Mouse (Mus musculus): ENCODE measurements around the gene Lcorl. TPM values are rescaled to one million over a fixed set of nuclear protein-coding genes. Genes with fewer than 3 reads are reported as not detected.

The Lcorl gene
- total RNA-seq (2021) = 10 to 100 TPM; 37.0 to 39.8 TPM
- long read RNA-seq, experiment 1, full-length matches to known transcripts = 6 of 7 reads
- long read RNA-seq, experiment 1, partial matches to known transcripts = 0 of 7 reads
- long read RNA-seq, experiment 1, other reads (novel, unspliced or antisense) = 1 of 7 reads
- long read RNA-seq, experiment 2, full-length matches to known transcripts = 8 of 12 reads
- long read RNA-seq, experiment 2, partial matches to known transcripts = 0 of 12 reads
- long read RNA-seq, experiment 2, other reads (novel, unspliced or antisense) = 4 of 12 reads

DNA sequence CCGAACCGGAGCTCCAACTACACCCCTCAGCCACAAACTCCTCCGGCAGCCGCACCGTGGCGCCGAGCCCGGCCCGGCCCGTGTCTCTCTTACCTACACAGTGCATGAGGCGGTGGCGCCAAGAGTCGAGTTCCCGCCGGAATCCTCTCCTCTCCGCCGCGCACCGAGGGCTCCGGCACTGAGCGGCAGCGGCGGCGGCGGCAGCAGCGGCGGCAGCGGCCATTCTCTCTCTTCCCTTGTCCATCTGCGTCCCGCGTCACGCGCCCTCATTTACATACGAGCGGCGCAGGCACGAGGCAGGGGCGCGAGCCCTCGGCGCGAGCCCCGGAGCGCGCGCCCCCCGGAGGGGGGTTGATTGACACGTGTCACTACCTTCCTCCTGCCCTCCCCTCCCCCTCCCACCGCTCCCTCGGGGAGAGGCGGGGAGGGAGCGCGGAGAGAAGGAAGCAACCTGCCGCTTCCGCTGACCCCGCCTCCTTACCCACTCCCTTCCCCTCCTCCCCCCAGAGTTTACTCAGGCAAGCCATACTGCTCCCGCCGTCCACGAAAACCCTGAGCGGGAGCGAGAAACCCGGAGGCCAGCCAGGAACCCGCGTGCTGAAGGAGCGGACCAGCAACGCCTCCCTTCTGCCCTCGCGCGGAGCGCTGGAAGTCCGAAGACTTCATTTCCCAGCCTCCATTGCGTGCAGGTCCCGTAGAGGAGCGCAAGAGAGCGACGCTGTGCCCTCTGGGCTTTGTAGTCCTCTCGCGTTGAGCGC is at the start of gene Lcorl:
TSS of gene Lcorl (minus strand) at position 362 of the 758 bp plus-strand sequence.
- DNase-seq (ENCODE audit: low spot score in 2 of 2) = peak; percentile 95 to 96

DNA sequence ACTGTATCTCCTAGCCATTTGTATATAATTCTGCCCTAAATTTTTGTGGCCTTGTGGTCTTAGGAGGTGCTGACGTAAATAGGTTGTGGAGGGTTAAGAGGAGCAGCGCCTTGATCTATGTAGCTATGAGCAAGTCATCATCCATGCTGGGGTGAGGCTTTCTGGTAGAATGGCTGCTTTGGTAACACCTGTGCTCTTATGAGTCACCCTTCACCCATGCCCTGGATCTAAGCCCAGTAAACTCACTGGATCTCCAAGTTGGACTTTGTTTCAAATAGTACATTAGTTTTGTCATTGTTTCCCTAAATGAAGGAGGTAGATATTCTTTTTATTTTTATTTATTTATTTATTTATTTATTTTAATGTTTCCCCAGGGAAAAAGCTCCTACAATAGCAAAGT is 47.3 kb upstream of the Lcorl start:
- no peak for DNase-seq (ENCODE audit: low spot score in 2 of 2)

DNA sequence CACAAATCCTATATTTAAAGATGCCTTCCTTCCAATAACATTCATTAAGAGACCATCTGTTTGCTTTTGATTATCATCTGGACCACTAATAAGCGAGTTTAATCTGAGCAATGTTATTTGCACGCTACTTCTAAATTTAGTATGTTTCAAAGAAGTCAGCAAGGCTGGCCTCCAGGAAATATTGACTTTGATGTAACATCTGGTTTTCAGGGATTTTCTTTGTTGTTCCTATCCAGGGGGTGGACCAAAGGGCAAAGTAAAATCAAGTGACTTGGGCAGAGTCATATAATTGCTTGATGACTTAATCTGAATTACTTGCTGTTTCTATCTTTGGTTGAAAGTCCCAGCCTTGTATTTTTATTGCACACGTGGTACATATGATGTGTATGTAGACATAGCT is 45.8 kb upstream of the Lcorl start:
- DNase-seq (ENCODE audit: low spot score in 2 of 2) = no peak

DNA sequence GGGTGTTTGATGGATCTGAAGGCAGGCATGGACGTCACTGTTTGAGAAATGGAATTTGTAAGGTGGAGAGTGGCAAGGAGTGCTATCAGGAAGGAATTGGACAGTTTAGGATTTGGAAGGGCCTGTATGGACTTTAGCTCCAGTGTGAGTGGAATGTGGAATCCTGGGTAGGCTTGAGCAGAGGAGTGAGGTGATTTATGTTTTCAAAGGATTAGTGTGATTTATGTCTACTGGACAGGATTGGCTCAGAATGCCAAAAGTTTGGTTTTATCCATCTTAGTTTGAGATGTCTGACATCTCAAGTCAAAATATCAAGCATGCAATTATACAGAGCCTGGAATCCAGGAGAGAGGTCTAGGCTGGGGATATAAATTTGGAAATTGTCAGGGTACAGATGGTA is 37.9 kb upstream of the Lcorl start:
- DNase-seq (ENCODE audit: low spot score in 2 of 2) = no peak

DNA sequence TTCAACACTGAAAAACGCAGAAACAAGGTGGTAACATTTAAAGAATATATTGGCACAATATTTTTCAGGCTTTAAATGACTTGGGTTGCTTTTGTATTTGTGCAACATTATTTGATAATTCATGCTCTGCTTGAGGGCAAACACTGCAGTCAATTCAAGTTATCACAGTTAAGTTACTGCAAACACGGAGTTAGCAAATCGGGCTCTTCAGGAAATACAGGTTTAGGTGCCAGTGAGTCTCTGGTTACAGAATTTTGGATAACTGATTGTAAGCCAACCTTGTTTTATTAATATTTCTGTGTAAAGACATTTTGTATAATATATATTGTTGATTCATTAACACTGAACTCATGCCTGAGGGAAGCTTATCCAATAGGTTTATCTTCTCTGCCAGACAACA is 36.3 kb upstream of the Lcorl start:
- no peak for DNase-seq (ENCODE audit: low spot score in 2 of 2)

DNA sequence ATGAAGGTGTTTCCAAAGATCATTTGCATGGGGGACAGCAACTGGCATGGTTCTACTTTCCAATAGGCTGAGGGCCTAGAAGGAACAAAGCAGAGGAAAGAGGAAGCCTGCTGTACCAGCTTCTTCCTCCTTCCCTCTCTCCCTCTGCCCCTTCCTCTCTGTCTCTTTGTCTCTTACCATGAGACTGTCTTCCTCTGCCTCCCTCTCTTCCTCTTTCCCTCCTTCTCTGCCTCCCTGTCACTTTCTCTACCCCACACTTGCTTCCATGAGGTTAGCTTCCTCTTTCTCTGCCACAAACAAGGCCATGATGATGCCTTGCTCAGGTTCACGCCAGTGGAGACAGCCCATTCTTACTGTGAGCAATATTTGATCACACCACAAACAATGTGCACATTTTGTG is 18.9 kb upstream of the Lcorl start:
- DNase-seq (ENCODE audit: low spot score in 2 of 2) = no peak

DNA sequence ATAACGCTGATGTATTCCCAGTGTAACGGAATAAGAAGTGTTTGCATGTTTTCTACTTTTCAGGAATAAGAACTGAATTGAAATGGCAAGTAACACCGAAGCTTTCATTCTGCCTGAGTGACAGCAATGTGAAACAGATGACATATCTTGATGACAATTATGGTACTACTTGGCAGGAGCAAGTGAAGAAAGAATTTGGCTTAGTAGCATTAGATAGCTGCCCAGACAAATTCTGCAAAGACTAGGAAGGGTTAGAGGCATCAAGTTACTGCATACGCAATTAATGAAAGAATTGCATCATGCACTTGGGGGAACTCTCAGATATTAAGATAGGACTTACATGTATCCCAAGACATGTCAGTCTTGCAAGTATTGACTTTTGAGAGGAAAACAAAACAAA is 18.1 kb upstream of the Lcorl start:
- no peak for DNase-seq (ENCODE audit: low spot score in 2 of 2)

DNA sequence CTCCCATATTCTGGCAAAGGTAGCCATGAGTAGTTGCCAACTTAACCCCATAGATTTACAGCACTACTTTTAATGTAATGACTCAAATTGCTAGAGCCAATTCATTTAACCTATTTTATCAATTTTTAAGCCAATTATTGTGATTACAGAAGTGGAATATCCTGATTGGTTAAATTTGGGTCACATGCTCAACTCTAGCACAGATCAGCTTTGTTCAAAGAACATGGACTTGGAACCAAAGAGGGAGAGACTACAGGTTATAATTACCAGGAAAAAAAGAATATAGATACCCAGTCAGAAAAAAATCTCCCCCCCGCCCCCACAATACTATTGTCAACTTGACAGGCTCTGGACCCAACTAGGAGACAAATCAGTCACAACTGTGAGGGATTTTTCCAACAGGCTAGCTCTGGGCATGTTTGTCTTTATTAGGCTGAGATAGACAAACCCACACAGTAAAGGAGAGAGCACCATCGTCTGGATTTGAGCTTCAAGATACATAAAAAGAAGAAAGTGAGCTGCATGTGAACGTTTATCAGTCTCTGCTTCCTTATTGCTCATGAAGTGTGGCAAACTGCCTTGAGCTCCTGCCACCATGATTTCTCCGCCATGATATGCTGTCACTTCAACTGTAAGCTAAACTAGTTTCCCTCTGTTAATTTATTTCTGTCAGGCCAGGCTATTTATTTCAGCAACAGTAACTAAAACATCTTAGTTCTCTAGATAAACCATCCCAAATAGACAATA is 17.0 kb upstream of the Lcorl start:
- DNase-seq (ENCODE audit: low spot score in 2 of 2) = no peak

DNA sequence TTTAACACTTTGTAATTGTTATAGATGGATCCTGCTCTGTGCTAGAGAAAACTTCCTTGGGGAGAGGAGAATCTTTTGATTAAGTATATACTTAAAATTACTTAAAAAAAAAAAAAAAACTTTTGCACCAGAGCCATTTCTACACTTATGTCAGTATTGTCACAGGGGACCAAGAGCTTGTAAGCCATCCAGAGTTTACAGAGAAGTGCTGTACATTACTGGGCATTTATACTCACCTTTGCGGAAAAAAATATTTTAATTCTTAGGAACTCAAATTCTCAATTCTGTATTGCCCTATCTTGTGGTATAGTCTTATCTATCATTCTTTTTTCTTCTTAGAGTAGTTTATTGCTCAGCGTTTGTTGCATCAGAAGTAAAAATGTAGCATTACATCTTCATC is 953 bp upstream of the Lcorl start:
- no peak for DNase-seq (ENCODE audit: low spot score in 2 of 2)

DNA sequence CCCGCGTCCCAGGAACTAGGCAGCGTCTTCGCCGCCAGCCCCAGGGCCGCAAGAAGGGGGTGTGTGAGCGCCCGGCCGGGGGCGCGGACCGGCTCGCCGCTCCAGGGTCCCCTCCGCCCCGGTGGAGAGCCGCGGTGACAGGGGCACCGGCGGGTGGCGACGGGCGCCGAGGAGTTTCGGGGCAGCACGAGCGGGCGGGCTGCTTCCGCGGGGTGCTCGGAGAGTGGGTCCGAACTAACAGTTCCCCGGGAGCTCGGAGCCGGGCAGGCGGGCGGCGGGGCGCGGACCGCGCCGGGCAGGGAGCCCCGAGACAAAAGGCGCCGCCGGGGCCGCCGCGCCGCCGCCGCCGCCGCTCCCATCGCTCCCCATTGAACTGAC is 550 bp downstream of the Lcorl start:
- DNase-seq (ENCODE audit: low spot score in 2 of 2) = no peak

DNA sequence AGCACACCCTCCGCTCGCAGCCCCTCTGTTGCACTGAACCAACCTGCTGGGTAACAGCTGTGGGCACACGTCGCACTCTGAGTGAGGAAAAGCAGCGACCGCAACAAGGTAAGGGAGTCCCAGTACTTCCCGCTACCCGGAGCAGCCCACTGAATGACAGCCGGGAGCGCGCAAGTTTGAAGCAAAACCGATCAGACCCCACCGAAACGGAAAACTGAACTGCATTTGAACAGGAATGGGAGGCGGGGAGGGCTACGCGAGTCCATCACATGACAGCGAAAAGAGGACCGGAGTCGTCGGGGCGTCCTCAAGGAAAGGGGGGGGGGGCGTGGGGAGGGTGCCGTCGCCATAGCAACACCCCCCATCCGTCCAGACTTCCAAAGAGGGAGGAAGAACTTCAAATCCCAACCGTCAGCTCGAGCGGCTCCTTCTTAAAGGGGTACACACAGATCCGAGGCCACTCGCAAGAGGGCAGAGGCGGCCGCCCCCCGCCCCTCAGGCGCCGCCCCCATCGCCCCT is 1.1 kb downstream of the Lcorl start:
- peak in 1 of 2 experiments; percentile 65 for DNase-seq (ENCODE audit: low spot score in 2 of 2)

DNA sequence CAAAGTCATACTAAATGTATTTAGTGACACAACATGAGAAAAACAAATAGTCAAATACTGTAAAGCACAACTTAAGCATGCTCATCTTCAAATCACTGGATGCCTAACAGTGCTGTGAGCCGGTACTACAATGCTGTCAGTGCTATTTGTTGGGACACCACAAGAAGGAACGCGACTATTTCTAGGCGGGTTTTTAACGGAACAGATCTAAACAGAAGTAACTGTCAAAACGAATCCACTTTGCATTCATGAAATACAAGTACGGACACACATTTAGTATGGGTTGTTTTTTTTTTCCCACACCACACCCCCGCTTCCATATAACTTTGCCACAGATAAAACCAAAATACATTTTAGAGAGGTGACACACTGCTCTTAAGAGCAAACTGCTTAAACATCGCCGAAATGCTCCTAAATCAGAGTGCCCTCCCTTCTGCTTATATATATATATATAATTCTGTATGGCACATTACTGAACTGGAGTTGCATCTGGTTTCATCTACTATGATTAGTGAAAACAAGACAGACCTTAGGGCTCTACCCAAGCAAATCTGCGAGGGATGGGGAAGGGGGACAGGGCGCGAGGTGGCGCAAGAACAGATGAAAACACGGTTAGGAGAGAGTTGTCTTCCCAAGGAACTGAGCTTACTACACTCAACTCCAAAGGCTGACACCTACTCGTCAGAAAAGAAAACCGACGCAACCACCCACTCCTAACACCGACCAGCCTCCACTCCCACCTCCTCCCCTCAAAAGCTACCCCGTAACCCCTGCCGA is 1.7 kb downstream of the Lcorl start:
- DNase-seq (ENCODE audit: low spot score in 2 of 2) = peak; percentile 54 to 60

DNA sequence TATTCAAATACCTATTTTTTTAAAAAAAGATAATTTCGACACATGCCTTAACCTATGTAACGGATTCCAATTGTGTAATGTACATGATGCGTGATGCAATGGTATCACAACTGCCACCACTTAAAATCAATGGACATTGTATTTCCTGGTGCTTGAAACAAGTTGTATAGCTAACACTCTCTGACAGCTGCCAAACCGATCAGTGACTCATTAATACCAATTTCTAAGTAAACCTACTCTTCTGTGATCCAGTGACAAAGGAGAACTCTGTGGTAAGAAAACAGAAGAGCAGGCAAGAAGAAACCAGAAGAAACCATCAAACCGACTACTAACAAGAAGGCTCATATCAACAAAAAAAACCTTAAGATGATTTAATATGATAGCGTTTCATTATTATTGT is 12.7 kb downstream of the Lcorl start:
- no peak for DNase-seq (ENCODE audit: low spot score in 2 of 2)

DNA sequence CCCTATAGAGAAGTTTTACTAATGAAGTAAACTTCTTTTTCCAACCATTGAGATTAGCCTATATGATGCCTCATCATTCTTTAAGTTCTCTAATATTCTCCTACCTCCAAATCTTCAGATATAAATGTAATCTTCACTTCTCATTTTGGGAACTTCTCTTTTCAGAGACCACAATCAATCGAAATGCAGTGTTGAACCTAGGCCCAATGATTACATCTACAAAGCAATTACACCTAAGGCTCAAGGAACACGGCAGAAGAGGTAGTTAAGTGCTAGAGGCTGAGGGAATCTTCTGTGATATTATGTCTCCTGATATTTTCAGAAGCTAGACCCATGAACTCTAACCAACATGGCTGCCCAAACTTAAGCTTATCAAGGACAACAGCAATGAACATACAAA is 22.3 kb downstream of the Lcorl start:
- DNase-seq (ENCODE audit: low spot score in 2 of 2) = no peak

DNA sequence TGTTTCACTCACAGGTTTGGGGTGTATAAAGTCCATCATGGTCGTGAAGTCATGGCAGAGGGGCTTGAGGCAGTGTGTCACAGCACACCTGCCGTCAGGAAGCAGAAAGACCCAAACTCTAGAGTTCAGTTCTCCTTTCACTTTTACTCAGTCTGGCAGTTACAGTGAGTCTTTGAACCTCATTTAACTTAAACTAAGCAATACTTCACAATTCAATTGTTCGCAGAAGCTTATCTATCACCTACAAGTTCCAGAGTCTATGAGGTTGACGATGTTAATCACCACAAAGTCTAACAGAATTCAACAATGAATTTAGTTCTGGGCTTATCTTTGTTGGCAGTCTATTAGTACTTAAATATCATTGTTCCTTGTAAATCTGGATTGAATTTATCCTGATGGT is 45.9 kb downstream of the Lcorl start:
- no peak for DNase-seq (ENCODE audit: low spot score in 2 of 2)

DNA sequence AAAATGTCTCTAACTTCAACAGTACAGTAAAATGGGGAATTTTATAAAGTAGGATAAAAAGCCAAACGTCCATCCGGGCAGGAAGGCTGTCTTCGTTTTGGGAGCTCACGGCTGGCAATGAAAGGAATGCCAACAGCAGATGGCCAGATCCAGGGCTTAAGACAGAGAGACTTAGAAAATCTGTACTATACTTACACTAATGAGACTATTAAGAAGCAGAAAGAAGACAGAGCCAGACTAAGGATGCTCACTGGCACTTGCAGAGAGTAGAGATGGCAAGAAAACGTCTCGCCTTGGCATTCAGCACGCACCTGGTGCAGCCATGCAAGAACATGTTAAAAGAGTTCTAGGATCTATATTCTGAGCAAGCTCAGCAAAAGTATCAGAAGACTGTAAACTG is 65.6 kb downstream of the Lcorl start:
- peak in 1 of 2 experiments; percentile 13 for DNase-seq (ENCODE audit: low spot score in 2 of 2)

DNA sequence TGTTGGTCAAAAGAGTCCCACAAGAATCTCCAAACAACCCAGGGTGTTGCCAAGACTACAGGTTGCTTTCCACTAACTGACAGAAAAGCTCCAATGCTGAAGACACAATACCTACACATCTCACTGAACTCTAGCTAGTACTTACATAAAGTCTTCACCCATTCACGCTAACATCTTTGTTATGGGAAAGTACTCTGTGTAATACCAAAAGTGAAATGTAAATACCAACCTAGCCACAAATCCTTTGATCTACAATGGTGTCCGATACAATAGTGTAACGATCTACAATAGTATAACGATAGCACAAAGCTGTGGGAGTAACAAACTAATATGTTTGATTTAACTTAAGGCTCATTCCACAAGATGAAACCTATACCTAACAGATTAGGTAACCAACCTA is 67.2 kb downstream of the Lcorl start:
- DNase-seq (ENCODE audit: low spot score in 2 of 2) = no peak

DNA sequence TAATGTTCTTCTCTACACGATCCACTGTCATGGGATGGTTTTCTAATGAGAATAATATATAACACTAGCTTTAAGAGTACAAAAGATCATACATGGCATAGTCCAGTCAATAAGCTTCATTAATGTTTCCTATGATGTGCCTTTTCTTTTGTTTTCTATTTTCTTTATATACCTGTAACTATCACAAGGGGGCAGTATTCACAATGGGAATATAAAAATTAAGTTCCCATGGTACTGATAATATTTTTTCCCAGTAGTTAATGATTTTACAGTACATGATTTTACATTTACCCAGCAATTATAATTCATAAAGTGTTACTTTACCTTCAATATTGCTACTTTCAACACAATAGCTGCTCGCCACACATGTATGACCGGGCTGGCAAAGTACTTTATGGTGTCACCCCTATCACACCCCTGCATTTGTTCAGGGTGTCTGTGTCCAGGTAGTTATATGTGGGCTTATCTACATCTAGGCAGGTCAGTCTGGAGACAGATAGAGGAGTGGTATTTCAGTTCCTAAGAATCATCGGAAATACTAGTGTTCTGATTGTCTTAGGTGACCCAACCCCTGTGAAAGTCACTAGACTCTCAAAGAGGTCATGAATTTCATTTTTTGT is 99.8 kb downstream of the Lcorl start:
- DNase-seq (ENCODE audit: low spot score in 2 of 2) = peak in 1 of 2 experiments; percentile 29

DNA sequence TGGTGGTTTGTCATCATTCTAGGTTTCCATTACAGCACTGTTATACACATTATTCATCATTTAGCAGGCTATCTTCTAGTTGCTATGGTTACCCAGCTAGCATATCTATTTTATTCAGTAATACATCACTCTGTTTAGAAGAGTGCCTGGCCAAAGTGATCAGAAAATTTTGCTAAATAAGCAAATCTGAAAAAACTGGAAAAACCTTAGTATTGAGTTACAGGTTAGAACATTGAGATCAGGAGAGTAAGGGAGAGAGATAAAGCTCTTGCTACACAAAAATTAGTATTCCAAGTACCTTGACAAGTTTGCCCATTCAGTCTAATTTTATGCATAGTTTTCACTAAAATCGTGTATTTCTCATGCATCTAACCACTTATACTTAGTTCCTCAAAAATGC is 119.5 kb downstream of the Lcorl start:
- DNase-seq (ENCODE audit: low spot score in 2 of 2) = no peak

DNA sequence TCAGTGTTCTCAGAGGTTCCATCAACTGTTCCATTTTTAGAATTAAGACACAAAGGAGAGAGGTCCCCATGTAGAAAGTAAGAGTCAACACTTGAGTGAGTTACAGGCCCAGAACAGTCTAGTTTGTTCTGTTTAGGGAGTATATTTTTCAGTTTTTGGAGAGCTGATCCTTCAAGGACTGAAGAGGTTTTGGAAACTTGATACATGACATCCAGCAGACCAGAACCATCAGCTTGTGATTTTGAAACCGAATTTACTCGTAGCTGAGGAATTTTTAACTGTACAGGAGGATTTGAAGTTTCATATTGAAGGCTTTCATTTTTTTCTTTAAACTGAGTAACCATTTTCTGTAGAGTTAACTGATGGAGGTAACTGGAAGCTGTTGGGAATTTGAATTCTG is 123.7 kb downstream of the Lcorl start:
- no peak for DNase-seq (ENCODE audit: low spot score in 2 of 2)

Measured in layer of hippocampus, postnatal 14 days (tissue).